Mouse (Mus musculus) E14TG2a.4 (cell line): Measurements from ENCODE around the gene Itgal.

ENCODE experiments used
- CTCF ChIP-seq: conservative IDR thresholded peaks from 2 replicates; pipeline ENCODE4 v1.5.1; 2014; ENCODE audit warnings: low read length
- NANOG ChIP-seq: IDR thresholded peaks from 2 replicates; pipeline ENCODE4 v1.6.1; 2014; ENCODE audit warnings: borderline replicate concordance, low read length, mixed read lengths

DNA sequence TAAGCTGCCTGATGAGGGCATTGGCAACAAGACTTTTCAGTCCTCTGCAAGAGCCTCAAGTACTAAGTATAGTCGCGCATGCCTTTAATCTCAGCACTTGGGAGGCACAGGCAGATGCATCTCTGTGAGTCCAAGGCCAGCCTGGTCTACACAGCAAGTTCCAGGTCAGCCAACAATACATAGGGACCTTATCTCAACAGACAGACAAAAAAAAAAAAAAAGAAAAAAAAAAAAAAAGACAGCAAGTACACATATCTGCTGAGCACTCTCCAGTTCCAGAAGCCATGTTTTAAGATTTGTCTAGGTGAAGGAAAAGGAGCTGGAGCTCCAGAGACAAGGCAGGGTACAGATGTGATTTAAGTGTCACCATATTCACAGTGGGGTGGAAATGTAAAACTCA lies 40.1 kb upstream of the Itgal start:
- TF ChIP-seq CTCF (no peak), NANOG (no peak)
